Mouse (Mus musculus) mouse trophoblast stem cell (cell line): ENCODE measurements around the gene Tpt1.
"Not testable (repeated sequence)": the region's sequence is repeated elsewhere in the genome, so short reads cannot be mapped to it uniquely, and the experiment has no call there.

Experiments
- in situ Hi-C, 2 experiments: fragments of 300-500 bp; cut with MseI, MboI; formaldehyde crosslinking; loops; 2 replicates in 1 of 2; 3 replicates in 1 of 2; pipeline ENCODE4 v1.15.1; 2025

Tpt1 gene

GRCm38 (mm10) chr14:75841758-75842157 is 3.1 kb upstream of the Tpt1 start:
- in situ Hi-C loops = not testable (repeated sequence)

- in situ Hi-C loops = no loop called here
These were observed 690 bp upstream of the Tpt1 start for GRCm38 (mm10) chr14:75844111-75844695.

GRCm38 (mm10) chr14:75845698-75846115 is 814 bp downstream of the Tpt1 start:
- in situ Hi-C loops = no loop called here

- in situ Hi-C loops = no loop called here
These were observed 2.8 kb downstream of the Tpt1 start for GRCm38 (mm10) chr14:75847669-75848068.

GRCm38 (mm10) chr14:75848482-75848881 is 3.6 kb downstream of the Tpt1 start:
- in situ Hi-C loops = no loop called here

GRCm38 (mm10) chr14:75849236-75849635 is 4.3 kb downstream of the Tpt1 start:
- in situ Hi-C loops = no loop called here

- in situ Hi-C loops = no loop called here
These were observed 5.1 kb downstream of the Tpt1 start for GRCm38 (mm10) chr14:75849842-75850568.

GRCm38 (mm10) chr14:75850819-75851218 is 5.9 kb downstream of the Tpt1 start:
- in situ Hi-C loops = no loop called here

- in situ Hi-C loops = no loop called here
These were observed 7.1 kb downstream of the Tpt1 start for GRCm38 (mm10) chr14:75852016-75852415.

- in situ Hi-C loops = no loop called here
These were observed 10.5 kb downstream of the Tpt1 start for GRCm38 (mm10) chr14:75855263-75855992.

GRCm38 (mm10) chr14:75858181-75858580 is 13.3 kb downstream of the Tpt1 start:
- in situ Hi-C loops = no loop called here

GRCm38 (mm10) chr14:75859619-75860018 is 14.7 kb downstream of the Tpt1 start:
- in situ Hi-C loops = no loop called here

GRCm38 (mm10) chr14:75862701-75863100 is 17.8 kb downstream of the Tpt1 start:
- in situ Hi-C loops = no loop called here

- in situ Hi-C loops = no loop called here
These were observed 18.9 kb downstream of the Tpt1 start for GRCm38 (mm10) chr14:75863549-75864409.

GRCm38 (mm10) chr14:75866706-75867333 is 21.9 kb downstream of the Tpt1 start:
- in situ Hi-C loops = no loop called here

GRCm38 (mm10) chr14:75868028-75868427 is 23.1 kb downstream of the Tpt1 start:
- in situ Hi-C loops = not testable (repeated sequence)

GRCm38 (mm10) chr14:75869769-75870363 is 25.0 kb downstream of the Tpt1 start:
- in situ Hi-C loops = loop anchor here (5.0 kb wide), 1 partner anchor 207 kb away; no protein-coding TSS in a partner anchor

- in situ Hi-C loops = loop anchor here (5.0 kb wide), 1 partner anchor 207 kb away; no protein-coding TSS in a partner anchor
These were observed 25.7 kb downstream of the Tpt1 start for GRCm38 (mm10) chr14:75870631-75871030.

- in situ Hi-C loops = loop anchor here (5.0 kb wide), 1 partner anchor 206 kb away; no protein-coding TSS in a partner anchor
These were observed 26.2 kb downstream of the Tpt1 start for GRCm38 (mm10) chr14:75871111-75871510.

GRCm38 (mm10) chr14:75871750-75872149 is 26.9 kb downstream of the Tpt1 start:
- in situ Hi-C loops = loop anchor here (5.0 kb wide), 1 partner anchor 206 kb away; no protein-coding TSS in a partner anchor
